Mouse (Mus musculus) adrenal gland, adult (tissue): ENCODE results near the gene Rps23.
"Not testable (repeated sequence)": the region's sequence is repeated elsewhere in the genome, so short reads cannot be mapped to it uniquely, and the experiment has no call there.

Experiments used
- DNase-seq, 2 experiments: peaks; one replicate each; pipeline ENCODE4 v3.0.0; 2022 to 2023; ENCODE audit warnings: low spot score in 1 of 2; ENCODE audit not compliant: inconsistent age in 2 of 2

The Rps23 gene

DNA sequence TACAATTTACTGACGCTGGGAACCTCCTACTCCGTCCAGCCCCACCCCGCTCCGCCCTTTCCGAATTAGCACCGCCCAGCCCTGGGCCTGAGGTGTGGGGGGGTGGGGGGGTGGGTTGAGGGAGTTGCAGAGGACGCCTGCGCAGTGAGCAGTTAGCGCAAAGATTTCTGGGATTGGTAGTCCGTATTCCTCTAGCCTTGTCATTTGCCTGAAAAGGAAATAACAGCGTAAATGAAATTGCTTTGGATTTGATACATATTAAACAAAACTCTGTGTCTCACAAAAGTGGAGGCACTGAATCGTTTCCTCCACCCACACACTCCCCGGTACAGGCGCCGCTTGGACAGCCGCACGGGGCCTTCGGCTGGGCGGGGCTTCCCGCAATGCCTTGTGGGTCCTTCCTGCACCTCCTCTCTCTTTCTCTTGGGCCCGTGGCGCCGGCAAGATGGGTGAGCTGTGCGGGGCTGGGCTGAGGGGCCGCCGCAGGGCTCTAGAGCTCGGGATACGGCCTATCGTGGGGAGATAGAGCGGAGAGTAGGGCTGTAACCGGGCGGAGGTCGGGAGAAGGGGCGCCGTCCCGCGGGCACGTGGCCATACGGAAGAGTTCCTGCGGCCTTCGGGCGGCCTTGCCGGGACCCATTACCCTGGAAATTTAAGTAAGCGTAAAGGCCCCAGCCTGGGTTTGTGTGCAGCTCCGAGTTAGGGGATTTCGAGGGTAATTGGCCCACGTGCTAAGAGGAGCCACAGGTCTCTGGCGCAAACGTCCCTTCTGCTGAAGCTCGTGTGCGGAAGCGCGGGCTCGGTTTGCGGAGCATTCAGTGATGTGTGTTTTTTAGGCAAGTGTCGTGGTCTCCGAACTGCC, at the start of gene Rps23:
Gene Rps23, plus strand, starts transcription at position 208 of the 862 bp plus-strand sequence.
- DNase-seq = peak; percentile 92 to 97

DNA sequence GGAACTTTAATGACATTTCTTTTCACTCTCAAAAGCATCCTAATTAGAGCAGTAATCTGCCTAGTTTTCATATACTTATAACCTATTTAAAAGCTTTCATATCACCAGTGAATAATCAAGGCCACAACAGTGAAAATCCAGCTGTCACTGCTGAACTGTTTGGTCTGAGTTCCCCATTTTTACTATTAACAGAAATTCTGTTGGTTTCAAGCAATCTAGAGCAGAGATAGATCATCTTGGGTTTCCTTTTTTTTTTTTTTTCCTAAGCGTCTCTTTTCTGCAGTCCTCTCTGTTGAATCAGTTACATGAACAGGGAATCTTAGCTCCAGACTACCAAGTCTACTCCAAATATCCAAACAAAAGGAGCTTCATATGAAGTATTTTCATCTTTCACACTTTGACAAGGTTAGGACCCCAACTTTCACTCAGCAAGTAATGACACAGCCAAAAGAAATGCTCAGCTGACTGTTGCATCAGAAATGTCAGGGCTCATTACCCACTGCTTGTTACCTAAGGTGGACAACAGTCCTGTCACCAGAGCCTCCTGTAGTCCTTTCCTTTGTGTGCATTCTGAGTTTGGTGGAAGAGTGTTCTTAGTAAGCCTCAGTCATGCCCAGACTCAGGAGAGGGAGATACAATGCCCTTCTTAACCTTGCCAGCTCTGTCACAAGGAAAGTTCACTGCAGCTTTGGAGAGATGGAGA, 40.9 kb upstream of the Rps23 start:
- no peak for DNase-seq

DNA sequence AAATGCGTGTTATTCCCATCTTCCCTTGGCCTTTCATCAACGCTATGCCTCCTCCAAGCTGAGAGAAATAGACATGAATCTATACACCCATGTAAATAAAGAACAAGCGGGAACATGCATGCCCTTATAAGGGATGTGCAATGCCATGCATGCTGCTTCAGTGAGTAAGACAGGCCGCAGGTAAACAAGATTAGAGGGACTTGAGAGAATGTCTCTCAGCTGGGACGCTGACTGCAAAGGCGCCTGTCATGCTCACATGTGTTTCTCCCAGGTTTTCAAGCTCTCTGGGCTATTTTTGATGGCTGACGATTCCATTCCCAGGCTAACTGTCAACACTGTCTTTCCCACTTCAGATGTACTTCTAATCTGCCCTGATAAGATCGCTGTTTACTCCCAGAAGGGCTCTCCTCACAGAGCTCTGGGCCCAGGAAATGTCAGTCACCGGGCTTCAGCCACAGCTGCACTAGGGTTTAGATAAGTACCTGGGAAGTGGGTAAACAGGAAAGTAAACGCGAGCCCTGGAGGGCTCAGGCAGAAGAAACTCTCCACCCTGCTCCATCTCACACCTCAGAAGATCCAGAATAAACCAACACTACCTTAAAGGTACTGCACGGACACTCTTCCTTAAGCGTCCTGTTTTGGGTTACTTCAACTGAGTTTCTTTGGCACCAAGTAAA, 36.8 kb upstream of the Rps23 start:
- no peak for DNase-seq

DNA sequence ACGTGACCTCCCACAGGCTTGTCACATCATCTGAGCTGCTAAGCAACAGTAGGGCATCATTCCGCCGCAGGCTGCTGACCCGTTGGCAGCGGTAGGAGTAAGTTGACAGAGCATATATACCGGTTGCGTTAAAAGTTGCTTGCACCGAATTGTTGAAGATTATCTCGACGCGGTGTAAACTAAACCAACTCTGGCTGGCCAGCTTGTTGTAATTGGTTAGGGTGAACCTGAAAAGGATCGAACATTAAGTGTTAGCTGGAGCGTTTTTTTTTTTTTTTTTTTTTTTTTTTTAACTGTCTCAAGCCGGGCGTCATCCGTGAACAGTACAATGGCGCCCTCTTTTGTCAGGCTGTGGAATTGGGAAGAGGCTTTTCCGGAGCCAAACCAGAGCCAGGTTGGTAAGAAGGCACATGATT, 36.2 kb upstream of the Rps23 start:
- DNase-seq = peak; percentile 47 to 87

GRCm38 (mm10) chr13:90890111-90890510, 32.6 kb upstream of the Rps23 start:
- DNase-seq = no peak

DNA sequence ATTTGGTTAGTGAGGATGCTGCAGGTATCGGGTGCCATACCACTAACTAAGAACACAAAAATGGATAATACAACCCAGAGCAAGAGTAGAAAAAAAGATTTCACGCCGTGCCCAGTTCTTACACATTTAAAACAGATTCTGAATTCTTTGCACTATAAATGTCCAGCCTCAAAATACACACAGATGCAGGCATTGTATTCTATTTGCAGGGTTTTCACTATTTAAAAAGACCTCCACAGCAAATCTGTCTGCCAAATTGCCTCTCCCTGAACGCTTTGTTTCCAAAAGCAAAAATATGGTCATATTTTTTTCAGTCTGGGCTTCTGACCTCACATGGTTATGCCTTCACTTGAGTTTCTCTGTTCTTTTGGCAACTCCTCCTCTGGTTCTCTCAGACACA, 27.9 kb upstream of the Rps23 start:
- DNase-seq = no peak

GRCm38 (mm10) chr13:90896098-90896497, 26.7 kb upstream of the Rps23 start:
- no peak for DNase-seq

DNA sequence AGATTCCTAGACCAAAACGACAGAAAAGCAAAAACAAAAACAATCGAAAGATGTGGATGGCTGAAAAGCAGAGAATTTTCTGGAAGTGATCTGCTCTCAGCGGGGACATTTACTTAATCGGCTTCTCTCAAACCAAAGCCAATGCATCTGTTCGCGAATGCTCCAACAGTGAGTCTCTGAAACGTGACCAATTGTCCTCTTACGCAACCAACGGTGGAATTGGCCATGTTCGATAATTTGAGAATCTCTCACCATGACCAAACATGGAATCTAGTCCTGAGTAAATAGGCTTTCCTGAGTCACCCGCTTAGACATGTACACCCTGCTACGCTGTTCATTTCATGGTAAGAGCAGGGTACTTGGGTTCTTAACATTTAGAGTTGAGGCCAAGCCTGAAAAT, 25.9 kb upstream of the Rps23 start:
- DNase-seq = no peak

DNA sequence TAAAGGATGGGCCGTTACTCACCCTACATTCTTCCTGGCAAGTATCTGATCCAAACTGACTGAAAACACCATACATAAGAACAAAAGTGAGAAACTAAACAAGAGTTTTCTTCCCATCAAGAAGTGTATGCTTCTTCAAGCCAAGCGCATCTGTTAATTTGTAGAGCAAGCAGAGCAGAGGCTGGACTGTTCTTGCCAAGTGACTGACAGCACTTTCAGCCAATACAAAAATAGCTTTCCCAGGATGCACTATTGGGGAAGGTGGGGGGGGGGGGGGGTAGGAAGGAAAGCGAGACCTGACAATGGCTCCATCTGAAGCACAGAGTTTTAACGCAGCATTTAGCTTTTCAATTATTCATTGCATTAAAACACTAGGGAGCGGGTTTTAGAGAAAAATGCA, 17.6 kb upstream of the Rps23 start, which contains the start of gene Atp6ap1l:
Gene Atp6ap1l, minus strand, starts transcription at position 180 of the 400 bp plus-strand sequence.
- DNase-seq = no peak

- DNase-seq = no peak
Measured at GRCm38 (mm10) chr13:90907376-90907775, 15.4 kb upstream of the Rps23 start.

DNA sequence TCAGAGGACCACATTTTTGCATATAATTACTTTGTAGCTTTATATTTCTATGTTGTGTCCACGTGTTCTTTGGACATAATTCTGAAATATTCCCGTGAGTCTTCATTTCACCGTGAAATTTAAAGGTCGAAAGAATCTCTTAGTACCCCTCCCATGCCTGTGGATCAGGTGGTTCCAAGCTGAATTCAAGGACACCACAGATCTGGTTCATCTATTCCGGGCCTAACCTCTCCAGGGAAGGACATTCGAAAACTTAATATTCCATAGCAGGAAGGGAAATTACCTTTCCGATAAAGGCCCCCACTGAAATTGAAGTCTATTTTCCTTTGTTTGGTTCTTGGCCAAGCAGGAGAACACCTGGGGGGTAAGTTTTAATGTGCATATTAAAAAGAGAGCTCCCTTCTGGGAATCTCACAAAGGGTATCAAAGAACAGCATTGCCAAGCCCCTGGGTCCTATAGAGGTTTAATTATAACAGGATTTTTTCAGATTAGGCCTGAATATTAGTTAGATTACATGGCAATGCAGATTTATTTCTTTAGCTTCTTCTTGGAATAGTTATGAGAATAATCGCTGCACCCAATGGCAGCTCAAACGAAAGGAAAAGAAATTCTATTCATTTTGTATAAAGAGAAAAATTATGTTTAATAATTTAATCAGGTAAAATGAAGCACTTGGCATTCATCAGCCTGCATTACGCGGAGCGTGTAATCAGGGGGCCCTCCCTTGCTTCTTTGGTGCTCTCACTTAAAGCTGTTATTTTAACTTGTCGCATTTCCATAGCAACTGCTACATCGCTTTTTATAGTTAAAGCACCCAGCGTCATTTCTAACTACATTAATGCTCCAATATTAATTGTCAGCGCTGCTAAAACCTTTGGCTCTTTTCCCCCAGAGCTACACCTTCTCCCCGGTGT, 9.7 kb upstream of the Rps23 start:
- DNase-seq = no peak

GRCm38 (mm10) chr13:90913675-90914192, 9.0 kb upstream of the Rps23 start:
- no peak for DNase-seq

GRCm38 (mm10) chr13:90914721-90915120, 8.0 kb upstream of the Rps23 start:
- no peak for DNase-seq

DNA sequence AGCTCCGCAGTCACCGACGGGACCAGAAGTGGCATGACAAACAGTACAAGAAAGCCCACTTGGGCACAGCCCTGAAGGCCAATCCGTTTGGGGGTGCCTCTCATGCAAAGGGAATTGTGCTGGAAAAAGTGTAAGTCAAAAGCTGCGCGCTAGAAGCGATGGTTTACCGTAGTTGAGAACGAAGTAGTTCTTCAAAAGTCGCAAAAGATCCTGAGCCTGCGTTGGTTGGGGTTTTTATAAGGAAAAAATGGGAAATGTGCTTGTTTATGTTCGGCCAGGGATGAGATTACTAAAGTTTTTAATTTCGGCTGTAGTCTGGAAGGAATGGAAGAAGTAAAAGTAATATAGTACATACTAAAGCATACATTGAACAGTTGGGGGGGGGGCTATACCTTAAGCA, 859 bp downstream of the Rps23 start:
- not testable (repeated sequence) for DNase-seq

DNA sequence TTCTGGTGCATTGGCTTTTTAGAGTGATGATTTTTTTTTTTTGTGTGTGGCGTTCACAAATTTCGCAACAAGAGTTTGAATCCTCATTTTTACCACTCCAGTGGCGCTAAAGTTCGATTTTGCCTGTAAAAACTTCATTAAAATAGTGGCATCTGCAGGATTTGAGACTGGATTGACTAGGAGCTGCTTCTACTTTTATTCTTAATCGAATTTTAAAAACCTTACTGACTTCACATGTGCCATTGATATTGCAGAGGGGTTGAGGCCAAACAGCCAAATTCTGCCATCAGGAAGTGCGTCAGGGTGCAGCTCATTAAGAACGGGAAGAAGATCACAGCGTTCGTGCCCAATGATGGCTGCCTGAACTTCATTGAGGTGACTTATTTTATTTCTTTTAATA, 1.3 kb downstream of the Rps23 start:
- peak in 1 of 2 experiments; percentile 31 for DNase-seq

DNA sequence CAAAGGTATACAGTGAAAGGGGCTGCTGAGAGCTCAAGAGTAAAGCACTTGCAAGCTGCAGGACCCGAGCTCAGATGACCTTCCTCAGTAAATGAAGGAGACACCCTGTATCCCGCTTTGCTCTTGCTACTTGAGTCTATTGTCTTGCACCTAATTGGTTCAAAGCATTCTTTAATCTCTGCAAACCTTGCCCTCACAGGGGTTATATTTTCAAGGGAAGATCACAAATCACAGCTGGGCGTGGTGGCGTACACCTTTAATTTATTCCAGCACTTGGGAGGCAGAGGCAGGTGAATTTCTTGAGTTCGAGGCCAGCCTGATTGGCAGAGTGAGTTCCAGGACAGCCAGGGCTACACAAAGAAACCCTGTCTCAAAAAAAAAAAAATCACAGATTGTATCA, 2.4 kb downstream of the Rps23 start:
- DNase-seq = no peak

- DNase-seq = no peak
Measured at GRCm38 (mm10) chr13:90926125-90926765, 3.5 kb downstream of the Rps23 start.

DNA sequence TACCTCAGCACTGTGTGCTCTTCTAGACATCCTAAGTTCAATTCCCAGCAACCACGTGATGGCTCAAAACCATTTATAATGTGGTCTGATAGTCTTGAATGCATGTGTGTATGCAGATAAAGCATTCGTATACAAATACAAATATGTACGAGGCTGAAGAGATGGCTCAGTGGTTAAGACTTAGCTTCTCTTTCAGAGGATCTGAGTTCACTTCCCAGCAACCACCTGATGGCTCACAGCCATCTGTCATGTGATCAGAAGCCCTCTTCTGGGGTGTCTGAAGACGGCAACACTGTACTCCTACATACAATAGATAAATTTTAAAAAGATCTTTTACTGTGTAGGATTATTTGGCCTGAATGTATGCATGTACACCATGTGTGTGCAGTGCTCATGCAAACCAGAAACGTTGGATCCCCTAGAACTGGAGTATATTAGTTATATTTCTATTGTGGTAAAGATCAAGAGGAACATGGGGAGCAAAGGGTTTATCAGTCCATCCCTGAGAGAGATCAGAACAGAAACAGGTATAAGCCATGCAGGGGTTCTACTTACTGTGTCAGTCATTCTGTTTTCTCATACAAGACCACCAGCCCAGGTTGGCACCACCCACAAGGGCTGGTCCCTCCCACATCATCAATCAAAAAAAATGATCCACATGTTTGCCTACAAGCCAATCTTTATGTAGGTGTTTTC, 4.3 kb downstream of the Rps23 start:
- no peak for DNase-seq

DNA sequence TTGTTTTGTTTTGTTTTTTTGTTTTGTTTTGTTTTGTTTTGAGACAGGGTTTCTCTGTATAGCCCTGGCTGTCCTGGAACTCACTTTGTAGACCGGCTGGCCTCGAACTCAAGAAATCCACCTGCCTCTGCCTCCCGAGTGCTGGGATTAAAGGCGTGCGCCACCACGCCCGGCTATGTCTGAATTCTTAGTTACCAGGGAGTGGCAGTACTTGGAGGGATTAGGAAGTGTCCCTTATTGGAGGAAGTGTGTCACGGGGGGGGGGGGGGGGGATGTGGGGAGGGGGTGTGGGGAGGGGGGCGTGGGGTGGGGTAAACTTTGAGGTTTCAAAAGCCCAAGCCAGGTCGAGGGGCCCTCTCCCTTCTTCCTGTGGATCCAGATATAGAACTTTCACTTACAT, 5.5 kb downstream of the Rps23 start:
- DNase-seq = not testable (repeated sequence)
